Mouse (Mus musculus) cerebellum, adult 11-12 months (tissue): ENCODE results near the gene Tmem33.

Experiments used
- DNase-seq: peaks from one replicate; pipeline ENCODE4 v3.0.0; 2022

Gene Tmem33

DNA sequence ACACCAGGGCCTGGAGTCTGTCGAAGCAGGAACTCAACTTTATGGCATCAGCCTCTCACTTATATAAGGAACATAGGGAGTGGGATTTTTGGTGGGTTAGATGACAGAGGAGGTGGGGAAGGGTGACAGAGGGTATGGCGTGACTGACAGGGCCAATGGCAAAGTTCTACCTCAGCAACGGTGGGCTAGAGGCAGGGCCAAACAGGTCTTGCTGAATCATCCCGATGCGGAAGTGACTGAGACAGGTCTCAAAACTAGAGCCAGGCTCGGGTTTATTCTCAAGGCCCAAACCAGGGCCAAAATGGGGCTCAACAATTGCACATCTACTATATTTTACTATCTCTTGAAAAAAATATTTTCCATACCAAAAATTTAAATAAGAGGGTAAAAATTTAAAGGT lies 80.4 kb downstream of the Tmem33 start:
- DNase-seq, result no peak
